Mouse (Mus musculus) heart, embryonic 14.5 days (tissue): Measurements from ENCODE around the gene Dnajc19. TPM values are rescaled to one million over a fixed set of nuclear protein-coding genes. Genes with fewer than 3 reads are reported as not detected.

ENCODE experiments used
- ATAC-seq: fragments of 200-750 bp; cut with Nextera tagmentation; 2 replicates; pipeline ENCODE4 v1.8.0; 2017; ENCODE audit warnings: low read depth, moderate TSS enrichment; ENCODE audit not compliant: insufficient number of reproducible peaks, insufficient read depth, low FRiP score
- H3K27ac ChIP-seq, 2 experiments: fragments of 200-500 bp in 1 of 2; fragments of 300-500 bp in 1 of 2; sonication (generic) in 1 of 2; replicated peaks in 1 of 2; 2 replicates each; pipeline ENCODE4 v1.5.1; 2012 to 2014; ENCODE audit warnings: low read depth in 2 of 2, low read length in 2 of 2, control low read depth in 1 of 2, mild to moderate bottlenecking in 1 of 2, mixed read lengths in 1 of 2; ENCODE audit not compliant: control insufficient read depth in 1 of 2, insufficient read depth in 1 of 2
- H3K27me3 ChIP-seq: fragments of 300-500 bp; sonication (generic); 2 replicates; pipeline ENCODE4 v1.6.1; 2014; ENCODE audit warnings: mild to moderate bottlenecking, low read length, control low read depth; ENCODE audit not compliant: control insufficient read depth, insufficient read depth
- H3K36me3 ChIP-seq: fragments of 300-500 bp; sonication (generic); 2 replicates; pipeline ENCODE4 v1.6.1; 2014; ENCODE audit warnings: mild to moderate bottlenecking, control low read depth, low read length, mixed read lengths; ENCODE audit not compliant: control insufficient read depth, insufficient read depth
- H3K4me1 ChIP-seq, 2 experiments: fragments of 200-500 bp in 1 of 2; fragments of 300-500 bp in 1 of 2; sonication (generic) in 1 of 2; 2 replicates each; pipeline ENCODE4 v1.6.1; 2012 to 2014; ENCODE audit warnings: low read length in 2 of 2, control low read depth in 1 of 2, mixed read lengths in 1 of 2; ENCODE audit not compliant: control insufficient read depth in 2 of 2, insufficient read depth in 2 of 2
- H3K4me2 ChIP-seq: fragments of 300-500 bp; sonication (generic); 2 replicates; pipeline ENCODE4 v1.6.1; 2014; ENCODE audit warnings: mild to moderate bottlenecking, low read length
- H3K4me3 ChIP-seq, 2 experiments: fragments of 200-500 bp in 1 of 2; fragments of 300-500 bp in 1 of 2; sonication (generic) in 1 of 2; 2 replicates each; pipeline ENCODE4 v1.5.1; 2012 to 2014; ENCODE audit warnings: low read length in 2 of 2, mild to moderate bottlenecking in 2 of 2, control low read depth in 1 of 2, low read depth in 1 of 2, moderate library complexity in 1 of 2; ENCODE audit not compliant: control insufficient read depth in 1 of 2, insufficient read depth in 1 of 2
- H3K9ac ChIP-seq: fragments of 300-500 bp; sonication (generic); 2 replicates; pipeline ENCODE4 v1.6.1; 2014; ENCODE audit warnings: mild to moderate bottlenecking, low read length
- H3K9me3 ChIP-seq: fragments of 300-500 bp; sonication (generic); 2 replicates; pipeline ENCODE4 v1.6.1; 2016; ENCODE audit warnings: low read length, control low read depth; ENCODE audit not compliant: control insufficient read depth
- WGBS: fragments of 180-500 bp; shearing (Covaris S2); extraction: QIAGEN DNeasy Blood & Tissue Kit; methylation state at CpG from one replicate; pipeline ENCODE4 v1.1.7; 2014; 5-methylcytosine and 5-hydroxymethylcytosine counted together
- polyA plus RNA-seq: library from polyadenylated mRNA; unstranded; fragments of >200 nt; fragmentation: Nextera tagmentation; extraction: Ambion mirVana; gene quantifications from 2 replicates; pipeline ENCODE4 v1.2.1, GENCODE M21; 2014

The Dnajc19 gene
- polyA plus RNA-seq, 1 experiment from 2014 or later: 149 TPM

DNA sequence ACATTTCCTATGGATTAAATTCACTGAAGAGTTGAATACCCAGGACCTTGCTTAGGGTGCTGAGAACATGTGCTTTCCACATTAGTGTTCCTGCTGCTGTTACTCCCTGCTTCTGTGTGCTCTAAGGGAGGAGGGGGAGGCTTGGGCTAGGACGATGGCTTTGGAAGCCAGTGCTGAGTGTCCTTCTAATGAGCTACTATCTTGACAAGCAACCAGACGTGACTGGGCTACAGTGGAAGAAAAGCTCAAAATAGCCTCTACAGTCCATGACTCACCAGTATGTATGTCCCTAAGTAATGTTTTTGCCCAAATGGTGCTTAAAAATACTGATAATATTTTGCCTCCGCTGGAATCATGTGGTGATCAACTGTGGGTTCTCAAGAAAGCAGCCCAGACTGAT, 26.5 kb upstream of the Dnajc19 start:
- Histone ChIP-seq H3K4me1 (no peaks in the 10 kb centered on the region), H3K9me3 (no peaks in the 10 kb centered on the region), H3K36me3 (no peaks in the 10 kb centered on the region), H3K27ac (no peak overlapping the region), H3K27me3 (peaks cover 7% of the 10 kb centered on the region; the same call in 1 of the 2 replicates), H3K4me3 (no peak overlapping the region), H3K4me2 (no peak overlapping the region), H3K9ac (no peak overlapping the region)
- WGBS: 28% methylated on average over 3 of the region's 3 CpGs
- no peak for ATAC-seq

DNA sequence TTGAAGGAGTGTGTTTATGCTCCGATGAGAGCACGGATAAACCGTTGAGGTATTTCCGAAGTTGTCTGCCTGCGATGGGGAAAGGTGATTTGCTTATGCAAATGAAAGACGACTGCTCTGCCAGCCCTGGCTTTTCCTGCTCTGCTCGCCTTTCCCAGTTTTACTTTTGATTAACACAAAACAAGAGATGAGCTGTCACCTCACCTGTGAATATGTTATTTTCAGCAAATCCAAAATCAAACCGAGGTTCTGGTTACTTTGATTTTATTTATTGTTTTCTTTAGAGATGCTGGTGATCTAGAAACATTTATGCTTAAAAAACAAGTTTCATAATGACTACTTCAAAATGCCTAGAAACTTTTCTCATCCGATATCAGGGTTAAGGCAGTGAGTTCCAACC, 25.3 kb upstream of the Dnajc19 start:
- Histone ChIP-seq H3K4me3 (peak overlapping the region; percentile 5 to 24; a peak in 3 of 4 replicates), H3K9me3 (no peaks in the 10 kb centered on the region), H3K9ac (no peak overlapping the region), H3K4me1 (no peaks in the 10 kb centered on the region), H3K36me3 (no peaks in the 10 kb centered on the region), H3K27ac (no peak overlapping the region), H3K4me2 (peak overlapping the region; percentile 37), H3K27me3 (peaks cover 7% of the 10 kb centered on the region; the same call in 1 of the 2 replicates)
- 11% methylated on average over 9 of the region's 9 CpGs for WGBS
- no peak for ATAC-seq

DNA sequence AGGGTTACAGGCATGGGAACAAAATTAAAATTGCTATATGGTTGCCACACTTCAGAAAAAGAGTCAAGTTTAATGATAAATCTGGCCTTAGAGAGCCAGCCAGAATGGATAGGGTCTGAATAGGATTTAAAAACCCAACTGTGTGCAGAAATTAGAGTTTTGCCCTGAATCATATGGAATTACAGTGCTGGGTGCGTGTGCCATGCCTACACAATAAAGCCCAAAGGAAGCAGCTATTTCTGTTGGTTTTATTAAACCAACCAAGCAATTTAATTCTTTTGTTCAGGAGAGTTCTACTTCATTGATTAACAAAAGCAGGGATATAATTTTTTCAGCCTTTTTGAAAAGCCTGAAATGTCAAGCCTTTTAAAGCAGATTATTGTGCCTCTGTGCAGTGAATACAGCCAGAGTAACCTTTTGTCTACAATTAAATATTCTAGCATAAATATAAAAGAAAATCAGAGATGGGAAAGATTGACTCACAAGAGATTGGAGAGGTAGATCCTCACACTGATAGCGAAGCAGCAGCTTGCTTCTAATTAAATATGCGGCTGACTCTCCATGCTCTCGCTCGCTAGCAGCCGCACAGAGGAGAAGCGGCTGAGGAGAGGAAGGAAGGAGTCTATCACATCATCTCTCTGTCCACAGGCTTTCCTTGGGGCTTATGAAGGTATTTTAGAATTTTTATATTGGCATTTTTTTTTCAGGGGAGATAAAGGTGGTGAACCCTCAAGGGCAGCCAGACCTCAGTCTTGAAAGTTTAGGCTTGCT, 23.0 kb upstream of the Dnajc19 start:
- no peak overlapping the region for H3K4me2 ChIP-seq
- WGBS: 53% methylated on average over 7 of the region's 7 CpGs
- no peak for ATAC-seq

DNA sequence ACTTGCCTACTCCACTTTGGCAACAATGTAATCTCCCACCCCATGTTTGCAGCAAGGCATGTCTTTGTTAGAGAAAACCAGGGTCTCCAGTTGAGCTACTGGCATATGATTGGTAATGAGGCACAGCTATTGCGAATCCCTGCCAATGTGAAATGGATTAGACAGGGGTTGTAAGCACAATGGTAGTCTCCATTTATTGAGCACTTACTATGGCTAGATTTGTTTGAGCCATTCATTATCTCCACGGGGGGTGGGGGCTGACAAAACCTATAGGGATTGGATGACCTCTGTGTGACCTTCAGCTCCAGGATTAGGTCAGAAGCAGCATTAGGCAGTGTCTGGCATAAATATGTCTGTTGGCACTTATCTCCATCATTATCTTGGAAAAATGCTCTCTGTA, 21.8 kb upstream of the Dnajc19 start:
- peaks cover 7% of the 10 kb centered on the region; the same call in 1 of the 2 replicates for H3K27me3 ChIP-seq
- H3K4me3 ChIP-seq: no peak overlapping the region
- no peak for ATAC-seq
- H3K36me3 ChIP-seq: no peaks in the 10 kb centered on the region
- no peak overlapping the region for H3K4me2 ChIP-seq
- 82% methylated on average over 2 of the region's 2 CpGs for WGBS
- H3K9me3 ChIP-seq: no peaks in the 10 kb centered on the region
- H3K4me1 ChIP-seq: no peaks in the 10 kb centered on the region
- no peak overlapping the region for H3K9ac ChIP-seq
- H3K27ac ChIP-seq: no peak overlapping the region

More for the DNA sequence above, 23.0 kb upstream of the Dnajc19 start:
- H3K27ac ChIP-seq: no peak overlapping the region
- no peaks in the 10 kb centered on the region for H3K36me3 ChIP-seq
- H3K9me3 ChIP-seq: no peaks in the 10 kb centered on the region
- H3K4me1 ChIP-seq: no peaks in the 10 kb centered on the region
- H3K9ac ChIP-seq: no peak overlapping the region
- H3K4me3 ChIP-seq: no peak overlapping the region
- peaks cover 7% of the 10 kb centered on the region; the same call in 1 of the 2 replicates for H3K27me3 ChIP-seq

DNA sequence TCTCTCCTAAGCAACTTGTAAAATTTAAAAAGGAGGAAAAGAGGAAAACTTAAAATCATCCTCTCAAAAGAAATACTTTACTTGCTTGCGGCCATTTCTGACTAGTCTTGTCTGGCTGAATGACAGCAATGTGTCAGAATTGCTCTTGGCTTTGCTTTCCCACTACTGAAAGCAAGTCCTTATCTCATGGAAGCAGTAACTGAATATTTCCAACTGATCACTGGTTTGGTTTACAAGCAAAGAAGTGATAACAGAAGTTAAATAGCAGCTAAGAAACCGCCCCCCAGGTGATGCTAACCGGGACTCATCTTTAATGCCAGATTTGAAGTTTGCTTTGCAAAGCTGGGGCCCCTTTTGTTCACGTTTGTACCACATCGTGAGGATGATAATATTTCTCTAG, 2.5 kb upstream of the Dnajc19 start:
- H3K4me2 ChIP-seq: no peak overlapping the region
- no peak for ATAC-seq
- no peak overlapping the region for H3K9ac ChIP-seq
- H3K4me3 ChIP-seq: no peak overlapping the region
- H3K36me3 ChIP-seq: peaks cover 5% of the 10 kb centered on the region
- no peak overlapping the region for H3K27ac ChIP-seq
- H3K4me1 ChIP-seq: peaks cover 0 to 7% of the 10 kb centered on the region in 2 experiments; a peak in 1 of 4 replicates
- H3K27me3 ChIP-seq: no peaks in the 10 kb centered on the region
- WGBS: 69% methylated on average over 5 of the region's 5 CpGs
- no peaks in the 10 kb centered on the region for H3K9me3 ChIP-seq

DNA sequence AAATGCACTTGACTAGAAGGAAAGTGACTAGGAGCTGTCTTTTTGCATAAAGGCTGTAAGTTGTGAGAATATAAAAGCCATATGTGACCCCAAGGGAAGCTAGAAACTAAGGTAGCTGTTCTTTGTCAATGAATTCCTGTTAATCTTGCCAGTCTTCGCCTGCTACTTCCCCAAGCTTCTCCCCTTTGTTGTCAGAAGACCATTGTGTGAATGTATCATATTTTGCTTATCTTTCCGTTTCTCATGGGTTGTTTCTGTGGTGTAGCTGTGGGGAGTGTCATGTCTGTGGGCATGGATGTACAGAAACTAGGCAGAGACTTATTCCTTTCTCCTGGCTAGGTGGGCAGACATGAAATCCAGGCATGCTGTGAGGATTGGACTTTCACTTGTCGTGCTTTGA, 808 bp upstream of the Dnajc19 start:
- Histone ChIP-seq H3K27ac (peak overlapping the region in 1 of 2 experiments; percentile 61; a peak in 1 of 4 replicates), H3K36me3 (peaks cover 17% of the 10 kb centered on the region), H3K4me3 (peak overlapping the region in 1 of 2 experiments; percentile 71; a peak in 1 of 4 replicates), H3K4me1 (peaks cover 0 to 7% of the 10 kb centered on the region in 2 experiments; a peak in 1 of 4 replicates), H3K9ac (peak overlapping the region; percentile 82; the same call in 1 of the 2 replicates), H3K4me2 (peak overlapping the region; percentile 69), H3K27me3 (no peaks in the 10 kb centered on the region), H3K9me3 (no peaks in the 10 kb centered on the region)
- 81% methylated on average over 3 of the region's 3 CpGs for WGBS
- no peak for ATAC-seq

DNA sequence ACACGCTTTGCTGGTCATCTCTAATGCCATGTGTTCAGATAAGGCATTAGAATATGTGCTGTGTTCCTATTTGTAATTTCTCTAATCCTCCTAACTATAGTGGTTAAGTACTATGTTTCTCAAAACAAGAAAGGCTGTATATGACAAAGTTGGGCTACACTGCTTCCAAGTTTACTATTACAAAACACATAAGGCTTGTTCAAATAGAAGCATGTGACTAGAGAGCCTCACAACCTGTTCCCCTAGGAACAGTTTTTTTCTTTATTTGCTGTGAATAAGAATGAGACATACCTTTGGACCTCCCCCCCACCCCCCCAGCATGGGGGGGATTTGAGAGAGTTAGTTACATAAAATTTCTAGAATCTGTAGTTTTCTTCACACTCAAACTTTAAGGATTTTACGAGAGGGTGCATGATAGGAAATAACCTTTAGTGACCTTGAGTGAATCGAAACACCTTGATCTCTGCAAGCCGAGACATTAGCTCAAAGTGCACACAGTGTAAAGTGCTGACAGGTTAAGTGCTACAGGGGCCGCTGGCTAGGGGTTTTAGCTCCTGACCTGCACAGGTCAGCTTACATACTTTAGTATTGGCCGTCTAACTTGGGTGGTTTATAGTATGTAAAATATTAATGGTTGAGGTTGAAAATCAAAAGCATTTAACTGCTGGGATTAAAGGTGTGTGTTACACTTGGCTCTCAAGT, 4.9 kb downstream of the Dnajc19 start:
- no peaks in the 10 kb centered on the region for H3K9me3 ChIP-seq
- 37% methylated on average over 6 of the region's 6 CpGs for WGBS

More for the DNA sequence above, 4.9 kb downstream of the Dnajc19 start:
- no peak for ATAC-seq
- H3K4me2 ChIP-seq: 0 out of 2 replicates have a peak overlapping the region, but pooled peaks have one; percentile 2
- peaks cover 67% of the 10 kb centered on the region for H3K36me3 ChIP-seq
- H3K9ac ChIP-seq: peak overlapping the region; percentile 39; the same call in 1 of the 2 replicates
- no peak overlapping the region for H3K4me3 ChIP-seq
- H3K4me1 ChIP-seq: peaks cover 0 to 20% of the 10 kb centered on the region in 2 experiments; a peak in 2 of 4 replicates
- no peaks in the 10 kb centered on the region for H3K27me3 ChIP-seq
- peak overlapping the region in 1 of 2 experiments; percentile 46; a peak in 2 of 4 replicates for H3K27ac ChIP-seq
